Mouse (Mus musculus) left cerebral cortex, adult 2 months (tissue): ENCODE data around the gene Vcp. TPM values are rescaled to one million over a fixed set of nuclear protein-coding genes. Genes with fewer than 3 reads are reported as not detected.
A peak's percentile ranks its signal among the peaks of the same experiment; 100 is the strongest.
"Not testable (repeated sequence)": the region's sequence is repeated elsewhere in the genome, so short reads cannot be mapped to it uniquely, and the experiment has no call there.

Source experiments
- DNase-seq, 2 experiments: peaks; one replicate each; pipeline ENCODE4 v3.0.0; 2021 to 2022; ENCODE audit warnings: low spot score in 2 of 2, mixed read lengths in 1 of 2; ENCODE audit errors: extremely low spot score in 1 of 2
- H3K27ac ChIP-seq: fragments of 200-600 bp; 2 replicates; pipeline ENCODE4 v1.8.1; 2022
- H3K4me3 ChIP-seq: fragments of 200-600 bp; 2 replicates; pipeline ENCODE4 v1.8.1; 2022
- CTCF ChIP-seq: fragments of 200-600 bp; IDR thresholded peaks from 2 replicates; pipeline ENCODE4 v1.8.1; 2022; ENCODE audit warnings: antibody characterized with exemption, mild to moderate bottlenecking, moderate library complexity
- intact Hi-C: fragments of 180-260 bp; cut with DNase I; formaldehyde crosslinking; loops from one replicate; pipeline ENCODE4 v1.15.1; 2025
- total RNA-seq, 2 experiments: library from RNA; stranded (reverse); gene quantifications; 2 replicates each; pipeline ENCODE4 v1.2.3; 2021

The Vcp gene
- total RNA-seq, 2 experiments from 2014 or later, result 179 to 186 TPM

GRCm38 (mm10) chr4:43002756-43003439 lies 2.6 kb upstream of the Vcp start:
- no peak for TF ChIP-seq CTCF
- intact Hi-C loops, result no loop called here
- DNase-seq, result no peak

DNA sequence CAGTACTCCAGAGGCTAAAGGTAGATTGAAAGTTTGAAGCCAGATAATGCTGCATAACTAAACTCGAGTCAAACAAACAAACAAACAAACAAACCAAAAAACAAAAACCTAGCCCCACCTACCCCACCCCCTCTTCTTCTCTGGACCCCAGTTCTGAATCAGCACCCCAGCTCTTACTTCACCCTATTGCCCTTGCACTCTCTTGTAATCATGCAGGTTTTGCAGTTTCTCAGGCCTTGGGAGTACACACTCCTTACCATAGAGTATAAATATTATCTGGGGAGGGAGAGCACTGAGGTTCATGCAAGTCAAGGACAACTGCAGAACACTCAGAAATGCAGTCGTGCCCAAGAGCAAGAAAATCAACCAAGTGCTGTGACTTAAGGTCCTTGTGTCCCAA lies 965 bp upstream of the Vcp start:
- H3K27ac ChIP-seq, result no peak overlapping the region
- intact Hi-C loops, result no loop called here
- H3K4me3 ChIP-seq, result no peak overlapping the region
- TF ChIP-seq CTCF, result no peak
- no peak for DNase-seq

More at GRCm38 (mm10) chr4:43002756-43003439, 2.6 kb upstream of the Vcp start:
- no peak overlapping the region for H3K27ac ChIP-seq
- no peak overlapping the region for H3K4me3 ChIP-seq

DNA sequence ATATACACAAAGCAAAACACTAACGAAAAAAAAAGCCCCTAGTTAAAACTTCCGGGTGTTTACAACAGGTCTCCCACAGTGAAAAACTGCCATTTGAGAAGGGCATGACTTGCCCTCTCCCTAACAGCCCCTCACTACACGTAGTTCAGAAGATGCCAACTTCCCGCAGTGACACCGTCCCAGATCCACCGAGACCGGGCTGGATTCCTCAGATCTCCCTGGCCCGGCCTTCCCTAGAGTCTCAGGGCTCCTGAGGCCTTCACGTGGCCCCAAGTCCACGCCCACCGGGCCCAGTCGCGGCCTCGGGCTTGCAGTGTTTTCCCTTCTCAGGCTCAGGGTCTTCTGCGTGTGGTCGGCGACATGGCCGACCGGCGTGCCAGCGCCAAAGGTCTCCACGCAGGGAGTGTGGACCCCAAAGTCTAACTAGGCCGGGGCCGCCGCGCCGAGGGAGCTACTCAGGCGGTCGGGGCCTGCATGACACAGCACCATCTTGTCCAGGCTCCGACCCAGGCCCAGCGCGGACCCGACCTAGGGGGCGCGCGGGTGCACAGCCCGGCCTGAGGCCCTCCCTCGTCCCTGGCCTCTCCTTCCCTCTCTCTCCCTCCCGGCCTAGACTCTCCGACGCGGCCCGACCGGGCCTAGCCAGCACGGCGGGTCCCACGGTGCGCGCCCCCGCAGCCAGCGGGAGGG lies 711 bp downstream of the Vcp start:
- Histone ChIP-seq H3K4me3 (peak overlapping the region; percentile 81), H3K27ac (peak overlapping the region; percentile 97)
- DNase-seq, result peak; percentile 61 to 66
- TF ChIP-seq CTCF, result peak; percentile 4; the same call in 1 of the 2 replicates
- intact Hi-C loops, result no loop called here

DNA sequence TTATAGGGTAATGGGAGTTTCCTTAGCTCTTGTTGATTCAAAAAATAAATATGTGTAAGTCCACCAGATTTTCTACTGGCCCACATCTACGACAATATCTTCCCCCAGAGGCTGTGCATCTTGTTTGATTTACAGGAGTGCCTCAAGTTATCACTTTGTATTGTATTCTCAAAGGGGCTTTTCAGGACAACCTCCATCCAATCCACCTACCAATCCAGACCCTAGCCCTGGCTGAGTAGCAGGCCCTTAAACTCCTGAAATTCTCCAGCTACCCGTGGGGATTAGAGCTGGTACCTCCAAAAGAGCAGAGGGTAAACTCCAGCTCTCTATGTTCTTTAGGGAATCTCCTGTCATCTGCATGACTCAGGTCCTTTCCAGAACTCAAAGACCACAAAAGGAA lies 2.3 kb downstream of the Vcp start:
- no peak for DNase-seq
- no peak overlapping the region for H3K27ac ChIP-seq
- no peak for TF ChIP-seq CTCF

DNA sequence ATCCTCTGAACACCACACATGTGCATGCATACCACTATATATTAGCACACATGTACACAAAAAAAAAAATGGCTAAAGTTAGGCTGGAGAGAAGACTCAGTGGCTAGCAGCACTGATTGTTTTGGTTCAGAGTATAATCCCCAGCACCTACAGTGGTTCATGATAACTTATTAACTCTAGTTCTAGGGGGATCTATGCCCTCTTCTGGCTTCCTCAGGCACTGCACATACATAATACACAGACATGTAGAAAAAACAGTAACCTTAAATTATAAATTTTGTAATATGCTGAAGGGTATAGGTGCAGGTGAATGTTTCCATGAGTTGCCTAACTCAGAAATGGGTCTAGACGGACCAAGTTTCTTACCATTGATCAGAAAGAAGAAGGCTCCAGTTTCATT lies 12.0 kb downstream of the Vcp start:
- Histone ChIP-seq H3K27ac (no peak overlapping the region), H3K4me3 (no peak overlapping the region)
- intact Hi-C loops, result no loop called here
- DNase-seq, result no peak
- TF ChIP-seq CTCF, result peak; percentile 30

More for the DNA sequence above, 2.3 kb downstream of the Vcp start:
- H3K4me3 ChIP-seq, result peak overlapping the region; percentile 81
- intact Hi-C loops, result no loop called here

DNA sequence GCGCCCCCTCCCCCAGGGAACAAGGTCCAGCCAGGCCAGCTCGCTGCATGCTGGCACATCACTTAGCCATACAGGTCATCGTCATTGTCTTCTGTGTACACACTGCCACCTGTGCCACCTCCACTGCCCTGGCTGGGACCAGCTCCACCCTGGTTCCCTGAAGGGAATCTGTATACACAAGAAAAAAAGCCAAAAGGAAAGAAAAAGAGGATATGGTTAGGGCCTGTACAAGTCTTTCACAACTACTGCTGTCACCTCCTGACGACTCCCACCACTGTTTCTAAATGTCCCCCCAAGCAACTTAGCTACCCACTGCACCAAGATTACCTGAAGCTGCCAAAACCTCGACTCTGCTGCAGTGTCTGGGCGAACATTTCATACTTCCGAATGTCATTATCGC lies 19.8 kb downstream of the Vcp start:
- H3K27ac ChIP-seq, intact Hi-C loops, DNase-seq, H3K4me3 ChIP-seq: not testable (repeated sequence)

GRCm38 (mm10) chr4:42978062-42978461 lies 22.2 kb downstream of the Vcp start:
- TF ChIP-seq CTCF, result peak; percentile 34

DNA sequence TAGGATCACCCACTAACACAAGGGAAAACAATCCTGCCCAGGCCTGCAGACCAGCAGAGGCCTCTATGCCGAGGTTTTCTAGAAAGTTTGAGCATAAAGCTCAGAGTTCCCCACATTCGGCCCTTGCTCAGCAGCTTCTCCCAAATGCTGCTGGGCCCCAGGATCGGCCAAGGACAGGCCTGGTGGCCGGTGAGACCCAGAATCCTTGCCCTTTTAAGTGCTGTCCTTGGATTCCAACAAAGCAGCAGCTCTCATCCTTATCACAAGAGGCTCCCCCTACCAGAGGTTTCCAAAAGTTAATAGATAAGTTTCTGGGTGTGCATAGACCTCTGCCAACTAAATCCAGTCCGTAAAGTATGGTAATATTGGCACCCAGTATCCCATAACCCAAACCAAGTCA lies 26.4 kb downstream of the Vcp start:
- H3K4me3 ChIP-seq, result no peak overlapping the region
- intact Hi-C loops, result no loop called here
- DNase-seq, result no peak
- no peak for TF ChIP-seq CTCF
- no peak overlapping the region for H3K27ac ChIP-seq

More at GRCm38 (mm10) chr4:42978062-42978461, 22.2 kb downstream of the Vcp start:
- Histone ChIP-seq H3K27ac (no peak overlapping the region), H3K4me3 (no peak overlapping the region)
- DNase-seq, result no peak
- intact Hi-C loops, result no loop called here

- DNase-seq, result no peak
- Histone ChIP-seq H3K4me3 (no peak overlapping the region), H3K27ac (no peak overlapping the region)
- intact Hi-C loops, result no loop called here
- no peak for TF ChIP-seq CTCF
These were observed 27.4 kb downstream of the Vcp start for GRCm38 (mm10) chr4:42972952-42973351.

- DNase-seq, result no peak
- intact Hi-C loops, result no loop called here
- TF ChIP-seq CTCF, result no peak
- H3K4me3 ChIP-seq, result no peak within 1 kb of the TSS
- H3K27ac ChIP-seq, result no peak within 1 kb of the TSS
These were observed 31.0 kb downstream of the Vcp start, which contains the start of gene 1700022I11Rik for GRCm38 (mm10) chr4:42969304-42969703. Gene 1700022I11Rik (plus strand): TSS chr4:42969604.

DNA sequence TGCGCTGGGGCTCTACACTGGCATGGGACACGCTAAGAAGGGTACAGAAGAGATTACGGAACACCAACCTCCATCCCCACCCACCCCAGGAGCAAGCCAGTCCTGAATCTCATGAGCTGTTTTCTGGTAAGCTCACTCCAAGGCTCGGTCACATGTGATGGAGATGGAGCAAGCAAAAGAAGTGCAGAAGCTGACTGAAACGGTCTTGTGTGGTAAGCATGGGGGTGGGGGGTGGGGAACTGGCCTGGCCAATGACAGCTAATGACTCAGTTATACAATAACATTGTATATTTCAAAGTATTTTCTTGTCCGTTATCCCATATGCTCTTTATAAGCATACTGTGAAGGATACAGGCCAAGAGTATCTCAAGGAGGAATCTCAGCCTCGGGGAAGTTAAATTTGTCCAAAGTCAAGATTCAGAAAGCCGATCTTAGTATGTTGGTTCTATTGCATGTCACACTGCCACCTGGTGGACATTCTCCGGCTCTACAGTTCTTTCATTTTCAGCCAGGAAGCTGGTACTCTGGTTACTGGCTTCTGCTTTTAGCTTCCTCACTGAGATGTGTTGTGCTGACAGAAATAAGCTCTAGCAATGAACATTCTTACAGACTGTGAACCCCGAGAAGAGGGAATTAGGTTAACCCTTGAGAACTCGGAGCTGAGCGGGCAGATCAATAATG lies 35.1 kb downstream of the Vcp start:
- intact Hi-C loops, result loop anchor here (1.0 kb wide), 1 partner anchor 88 kb away; no protein-coding TSS in a partner anchor

GRCm38 (mm10) chr4:42963480-42963879 lies 36.8 kb downstream of the Vcp start:
- DNase-seq, result no peak
- intact Hi-C loops, result no loop called here
- peak; percentile 39 for TF ChIP-seq CTCF
- H3K4me3 ChIP-seq, result no peak overlapping the region
- H3K27ac ChIP-seq, result no peak overlapping the region

More for the DNA sequence above, 35.1 kb downstream of the Vcp start:
- peak in 1 of 2 experiments; percentile 51 for DNase-seq
- TF ChIP-seq CTCF, result peak; percentile 92
- H3K4me3 ChIP-seq, result no peak overlapping the region
- H3K27ac ChIP-seq, result no peak overlapping the region; the same call in 1 of the 2 replicates
